Mouse (Mus musculus): ENCODE data around the gene Susd1. TPM values are rescaled to one million over a fixed set of nuclear protein-coding genes. Genes with fewer than 3 reads are reported as not detected.

Gene Susd1
- polyA plus RNA-seq, 1 experiment from 2014 or later, result 8.1 TPM

DNA sequence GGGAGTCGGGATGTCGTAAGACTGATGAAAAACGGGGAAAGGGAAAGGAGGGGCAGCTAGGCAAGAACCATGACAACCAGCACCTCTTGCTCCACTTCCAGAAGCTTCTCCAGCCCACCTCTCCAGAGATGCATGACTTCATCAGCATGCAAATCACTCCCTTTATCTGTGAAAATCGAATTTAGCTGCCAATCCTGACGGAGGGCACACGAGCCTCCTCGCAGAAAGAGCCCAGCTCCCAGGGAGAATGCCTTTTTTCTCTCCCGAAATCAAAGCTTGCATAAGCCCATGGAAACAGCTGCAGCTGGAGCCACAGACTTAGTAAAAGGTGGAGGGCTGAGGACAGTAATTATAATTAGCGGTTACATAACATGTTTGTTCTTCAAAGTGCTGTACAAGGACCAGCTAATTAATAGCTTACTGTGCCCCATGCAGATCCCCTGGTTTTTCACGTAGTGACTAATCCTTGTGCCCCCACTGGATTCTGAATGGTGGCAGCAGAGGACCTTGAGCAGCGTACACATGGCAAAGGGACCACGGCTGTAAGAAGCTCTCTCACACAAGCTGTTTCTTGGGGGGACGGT, 49.9 kb downstream of the Susd1 start:
- H3K9me3 ChIP-seq, result no peaks in the 10 kb centered on the region
- H3K27ac ChIP-seq, result no peak overlapping the region
- H3K27me3 ChIP-seq (ENCODE audit: insufficient read depth, poor library complexity, severe bottlenecking), result no peaks in the 10 kb centered on the region
- H3K4me1 ChIP-seq, result peaks cover 13% of the 10 kb centered on the region
- no peak overlapping the region for H3K4me3 ChIP-seq
- DNase-seq (ENCODE audit: low spot score), result no peak
- 48% methylated on average over 13 of the region's 13 CpGs for WGBS
- peaks cover 5% of the 10 kb centered on the region; the same call in 1 of the 2 replicates for H3K36me3 ChIP-seq

DNA sequence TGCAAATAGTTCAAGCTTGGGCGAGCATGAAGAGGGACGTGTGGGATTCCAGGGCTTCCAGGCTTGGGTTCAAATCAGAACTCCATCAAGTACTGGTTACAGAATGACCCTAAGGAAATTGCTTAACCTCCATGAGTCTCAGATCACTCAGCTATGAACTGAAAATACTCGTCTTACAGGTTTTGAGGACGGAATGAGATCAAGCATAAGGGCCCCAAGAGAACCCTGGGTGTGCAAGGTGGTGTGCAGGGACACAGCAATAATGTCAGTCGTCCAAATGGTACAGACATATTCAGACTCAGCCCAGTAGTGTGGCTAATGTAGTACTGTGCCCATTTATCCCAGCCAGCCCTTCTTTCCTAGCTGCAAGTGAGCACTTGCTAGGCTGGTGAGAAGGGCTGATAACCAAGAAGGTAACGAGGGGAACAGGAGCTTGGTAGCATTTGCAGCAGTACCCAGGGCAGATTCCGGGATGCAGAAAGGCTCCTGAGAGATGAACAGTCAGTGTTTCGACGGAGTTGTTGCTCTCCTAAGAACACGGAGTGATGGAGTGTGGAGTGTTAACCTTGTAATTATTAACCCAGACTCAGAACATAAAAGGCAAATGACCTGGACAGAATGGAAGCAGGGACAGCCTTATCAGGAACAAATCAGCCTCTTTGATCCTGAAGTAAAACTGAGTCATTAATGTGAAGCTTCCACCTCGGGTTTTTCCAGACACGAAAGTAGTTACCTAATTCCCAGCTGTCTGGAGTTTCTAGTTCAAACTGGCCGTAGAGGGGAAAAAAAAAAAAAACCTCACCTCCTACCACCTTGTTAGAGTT, 50.8 kb downstream of the Susd1 start:
- H3K36me3 ChIP-seq, result peaks cover 4% of the 10 kb centered on the region; the same call in 1 of the 2 replicates
- H3K4me3 ChIP-seq, result no peak overlapping the region
- H3K4me1 ChIP-seq, result peaks cover 13% of the 10 kb centered on the region
- 71% methylated on average over 13 of the region's 13 CpGs for WGBS
- no peaks in the 10 kb centered on the region for H3K9me3 ChIP-seq
- no peak for DNase-seq (ENCODE audit: low spot score)
- no peaks in the 10 kb centered on the region for H3K27me3 ChIP-seq (ENCODE audit: insufficient read depth, poor library complexity, severe bottlenecking)
- no peak overlapping the region for H3K27ac ChIP-seq

DNA sequence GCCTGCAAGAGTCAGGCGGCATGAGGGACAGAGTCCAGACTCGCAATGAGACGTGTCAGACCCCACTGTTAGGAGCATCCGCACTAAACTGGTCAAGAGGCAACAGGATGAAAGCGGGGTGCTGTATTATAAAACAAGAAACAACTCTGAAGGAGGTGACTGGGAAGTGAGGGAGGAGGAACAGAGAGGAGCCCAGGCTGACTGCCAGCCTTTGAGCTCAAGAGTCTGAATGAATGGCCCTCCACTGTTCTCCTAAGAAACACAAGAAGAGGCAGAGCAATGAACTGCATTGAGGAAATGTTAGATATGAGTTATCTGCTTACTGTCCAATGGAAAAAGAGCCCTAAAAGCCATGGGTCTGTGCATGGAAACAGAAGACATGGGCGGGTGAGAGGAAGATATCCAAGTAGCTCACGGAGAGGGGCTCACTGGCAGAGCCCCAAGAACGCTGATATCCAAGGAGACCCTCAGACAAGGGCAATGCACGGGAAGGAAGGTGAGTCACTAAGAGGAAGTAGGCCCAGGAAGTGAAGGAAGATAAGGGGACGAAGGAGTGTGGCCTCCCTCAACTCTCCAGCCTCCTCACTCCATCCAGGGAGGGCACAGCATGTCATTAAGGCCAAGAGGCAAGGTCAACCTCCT, 53.1 kb downstream of the Susd1 start:
- Histone ChIP-seq H3K4me1 (peaks cover 19% of the 10 kb centered on the region), H3K4me3 (no peak overlapping the region), H3K9me3 (no peaks in the 10 kb centered on the region), H3K27ac (no peak overlapping the region), H3K36me3 (peaks cover 1% of the 10 kb centered on the region; the same call in 1 of the 2 replicates), H3K27me3 (ENCODE audit: insufficient read depth, poor library complexity, severe bottlenecking) (no peaks in the 10 kb centered on the region)
- 64% methylated on average over 10 of the region's 10 CpGs for WGBS
- DNase-seq (ENCODE audit: low spot score), result no peak

DNA sequence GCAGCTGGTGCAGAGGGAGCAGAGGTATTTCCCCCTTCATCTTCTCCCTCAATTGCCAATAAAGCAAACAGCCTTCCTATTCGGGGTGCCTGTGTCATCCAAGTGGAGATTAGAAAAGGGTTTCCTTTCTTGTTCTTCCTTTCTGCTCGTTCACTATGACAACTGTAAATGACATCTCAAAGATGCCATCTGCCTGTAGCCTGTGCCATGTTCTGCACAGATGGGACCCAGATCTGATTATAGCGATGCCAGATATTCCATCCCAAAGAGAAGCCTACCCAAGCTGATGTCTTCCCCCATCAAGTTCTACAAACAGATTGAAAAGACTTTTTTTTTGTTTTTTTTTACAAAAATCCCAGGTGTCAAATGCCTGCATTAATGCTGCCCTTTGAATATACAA, 54.6 kb downstream of the Susd1 start:
- peaks cover 17% of the 10 kb centered on the region for H3K4me1 ChIP-seq
- H3K27ac ChIP-seq, result no peak overlapping the region
- H3K36me3 ChIP-seq, result 0 out of 2 replicates have a peak, but pooled peaks cover 3% of the 10 kb centered on the region
- 70% methylated on average over 3 of the region's 3 CpGs for WGBS
- no peak overlapping the region for H3K4me3 ChIP-seq
- H3K9me3 ChIP-seq, result no peaks in the 10 kb centered on the region
- H3K27me3 ChIP-seq (ENCODE audit: insufficient read depth, poor library complexity, severe bottlenecking), result no peaks in the 10 kb centered on the region
- no peak for DNase-seq (ENCODE audit: low spot score)

DNA sequence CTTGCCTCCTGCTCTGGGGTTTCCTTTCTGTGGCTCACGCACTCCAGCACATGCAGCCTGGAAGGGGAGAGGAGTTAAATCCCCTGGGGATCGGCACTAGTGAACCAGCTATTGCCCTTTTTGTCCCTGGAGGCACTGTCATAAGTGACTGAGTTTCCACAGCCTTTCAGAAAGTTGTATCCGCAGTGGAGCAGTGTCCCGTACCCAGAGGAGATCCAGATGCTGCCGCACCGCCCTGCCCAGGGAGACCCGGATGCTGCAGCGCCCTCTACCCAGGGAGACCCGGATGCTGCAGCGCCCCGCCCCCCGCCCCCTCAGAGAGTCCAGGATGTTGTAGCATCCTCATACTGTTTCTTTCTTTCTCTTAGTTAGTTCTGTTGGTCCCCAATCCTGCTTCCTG, 56.3 kb downstream of the Susd1 start:
- Histone ChIP-seq H3K9me3 (no peaks in the 10 kb centered on the region), H3K27me3 (ENCODE audit: insufficient read depth, poor library complexity, severe bottlenecking) (no peaks in the 10 kb centered on the region), H3K27ac (peak overlapping the region; percentile 22; the same call in 1 of the 2 replicates), H3K4me1 (peaks cover 16% of the 10 kb centered on the region), H3K4me3 (peak overlapping the region; percentile 18; the same call in 1 of the 2 replicates), H3K36me3 (0 out of 2 replicates have a peak, but pooled peaks cover 3% of the 10 kb centered on the region)
- DNase-seq (ENCODE audit: low spot score), result no peak
- WGBS, result 25% methylated on average over 12 of the region's 12 CpGs

DNA sequence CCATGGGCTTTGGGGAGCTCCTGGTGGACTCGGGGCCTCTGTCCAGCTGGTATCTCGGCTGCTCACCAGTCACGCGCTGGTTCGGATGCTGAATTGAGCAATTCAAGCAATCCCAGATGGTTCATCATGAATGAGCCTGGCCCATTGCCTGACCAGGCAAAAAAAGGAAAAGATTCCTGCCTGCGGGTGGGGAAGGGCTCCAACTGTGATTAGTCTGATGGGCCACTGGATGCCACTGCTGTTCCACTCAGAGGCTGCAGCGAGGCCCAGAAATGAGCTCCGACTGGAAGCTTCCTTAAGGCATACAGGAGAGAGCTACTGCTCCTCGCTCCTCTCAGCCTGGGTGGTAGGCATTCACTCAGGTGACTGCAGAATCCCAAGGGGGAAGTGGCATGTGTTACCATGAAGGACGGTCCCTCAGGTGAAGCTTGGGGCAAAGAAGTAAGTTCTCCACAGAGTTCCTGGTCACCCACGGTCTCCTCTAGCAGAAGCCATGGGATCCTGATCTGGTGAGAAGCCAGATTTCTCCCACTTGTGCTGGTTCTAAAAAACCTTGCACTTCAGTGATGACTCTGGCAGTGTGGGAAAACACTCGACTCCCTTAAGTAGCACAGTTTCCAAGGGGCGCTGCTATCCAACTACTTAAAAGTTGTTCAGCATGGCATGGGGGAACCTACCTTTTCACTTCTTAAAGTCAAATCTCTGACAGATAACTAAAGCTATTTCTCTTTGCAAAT, 57.3 kb downstream of the Susd1 start:
- DNase-seq (ENCODE audit: low spot score), result no peak

DNA sequence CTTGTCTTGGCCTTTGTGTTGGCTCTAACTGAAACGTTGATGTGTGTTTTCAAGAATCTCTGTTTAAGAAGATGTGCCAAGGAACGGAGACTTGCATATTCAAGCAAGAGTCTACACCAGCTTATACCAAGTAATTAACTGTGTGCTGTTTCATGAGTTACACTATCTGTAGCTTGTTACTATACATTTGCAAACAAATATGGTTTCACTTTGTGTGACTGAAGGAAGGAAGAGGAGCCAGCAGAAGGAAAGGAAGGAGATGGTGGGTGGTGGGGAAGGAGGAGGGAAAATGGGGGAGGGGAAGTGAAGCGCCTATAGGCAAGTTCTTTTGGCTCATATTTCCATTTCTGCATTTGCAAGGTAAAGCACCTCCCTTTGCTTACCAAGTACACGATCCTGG, 58.0 kb downstream of the Susd1 start:
- Histone ChIP-seq H3K36me3 (0 out of 2 replicates have a peak, but pooled peaks cover 3% of the 10 kb centered on the region), H3K9me3 (no peaks in the 10 kb centered on the region), H3K4me1 (peaks cover 12% of the 10 kb centered on the region), H3K27me3 (ENCODE audit: insufficient read depth, poor library complexity, severe bottlenecking) (no peaks in the 10 kb centered on the region), H3K4me3 (no peak overlapping the region), H3K27ac (no peak overlapping the region)
- 77% methylated on average over 4 of the region's 4 CpGs for WGBS
- DNase-seq (ENCODE audit: low spot score), result no peak

More for the DNA sequence above, 57.3 kb downstream of the Susd1 start:
- 76% methylated on average over 13 of the region's 13 CpGs for WGBS
- no peaks in the 10 kb centered on the region for H3K9me3 ChIP-seq
- no peak overlapping the region for H3K27ac ChIP-seq
- no peak overlapping the region for H3K4me3 ChIP-seq
- 0 out of 2 replicates have a peak, but pooled peaks cover 3% of the 10 kb centered on the region for H3K36me3 ChIP-seq
- no peaks in the 10 kb centered on the region for H3K27me3 ChIP-seq (ENCODE audit: insufficient read depth, poor library complexity, severe bottlenecking)
- peaks cover 16% of the 10 kb centered on the region for H3K4me1 ChIP-seq

DNA sequence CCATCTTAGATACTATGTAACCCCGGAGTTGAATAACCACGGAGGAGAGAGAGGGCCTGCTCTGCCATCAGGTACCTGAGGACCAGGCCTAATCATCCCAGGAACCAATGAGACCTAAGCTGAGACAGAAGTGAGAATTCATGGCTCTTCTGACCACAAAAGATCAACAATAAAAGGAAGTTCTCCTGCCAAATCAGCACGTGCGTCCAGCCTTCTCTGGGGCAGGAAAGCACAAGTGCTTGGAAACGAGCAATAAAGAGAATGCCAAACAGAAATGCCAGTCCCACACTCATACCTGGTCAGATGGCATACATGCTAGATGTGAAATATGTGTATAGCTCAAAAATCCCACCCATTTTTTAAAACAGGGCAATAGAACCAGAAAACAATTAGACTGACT, 58.6 kb downstream of the Susd1 start:
- H3K36me3 ChIP-seq, result 0 out of 2 replicates have a peak, but pooled peaks cover 3% of the 10 kb centered on the region
- no peak overlapping the region for H3K27ac ChIP-seq
- H3K27me3 ChIP-seq (ENCODE audit: insufficient read depth, poor library complexity, severe bottlenecking), result no peaks in the 10 kb centered on the region
- peaks cover 10% of the 10 kb centered on the region; the same call in 1 of the 2 replicates for H3K4me1 ChIP-seq
- H3K4me3 ChIP-seq, result no peak overlapping the region
- 67% methylated on average over 5 of the region's 5 CpGs for WGBS
- DNase-seq (ENCODE audit: low spot score), result no peak
- no peaks in the 10 kb centered on the region for H3K9me3 ChIP-seq

DNA sequence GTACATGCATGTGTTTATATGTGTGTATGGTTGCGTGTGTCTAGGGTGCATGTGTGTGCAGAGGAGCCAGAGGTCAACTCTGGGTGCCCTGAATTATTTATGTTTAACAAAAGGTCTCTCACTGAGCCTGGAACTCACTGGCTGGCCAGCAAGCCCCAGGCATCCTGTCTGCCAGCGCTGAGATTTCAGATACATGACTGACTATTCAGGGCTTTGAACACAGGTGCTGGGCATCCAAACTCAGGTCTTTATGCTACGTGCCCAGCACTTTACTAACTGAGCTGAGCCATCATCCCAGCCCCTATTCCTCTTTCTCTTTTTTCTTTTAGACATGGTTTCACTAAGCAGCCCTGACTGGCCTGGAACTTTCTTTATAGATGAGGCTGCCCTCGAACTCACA, 59.8 kb downstream of the Susd1 start:
- no peak for DNase-seq (ENCODE audit: low spot score)
- H3K9me3 ChIP-seq, result no peaks in the 10 kb centered on the region
- no peaks in the 10 kb centered on the region for H3K27me3 ChIP-seq (ENCODE audit: insufficient read depth, poor library complexity, severe bottlenecking)
- H3K36me3 ChIP-seq, result 0 out of 2 replicates have a peak, but pooled peaks cover 3% of the 10 kb centered on the region
- H3K27ac ChIP-seq, result no peak overlapping the region
- 93% methylated on average over 4 of the region's 4 CpGs for WGBS
- no peak overlapping the region for H3K4me3 ChIP-seq
- peaks cover 6% of the 10 kb centered on the region; the same call in 1 of the 2 replicates for H3K4me1 ChIP-seq

DNA sequence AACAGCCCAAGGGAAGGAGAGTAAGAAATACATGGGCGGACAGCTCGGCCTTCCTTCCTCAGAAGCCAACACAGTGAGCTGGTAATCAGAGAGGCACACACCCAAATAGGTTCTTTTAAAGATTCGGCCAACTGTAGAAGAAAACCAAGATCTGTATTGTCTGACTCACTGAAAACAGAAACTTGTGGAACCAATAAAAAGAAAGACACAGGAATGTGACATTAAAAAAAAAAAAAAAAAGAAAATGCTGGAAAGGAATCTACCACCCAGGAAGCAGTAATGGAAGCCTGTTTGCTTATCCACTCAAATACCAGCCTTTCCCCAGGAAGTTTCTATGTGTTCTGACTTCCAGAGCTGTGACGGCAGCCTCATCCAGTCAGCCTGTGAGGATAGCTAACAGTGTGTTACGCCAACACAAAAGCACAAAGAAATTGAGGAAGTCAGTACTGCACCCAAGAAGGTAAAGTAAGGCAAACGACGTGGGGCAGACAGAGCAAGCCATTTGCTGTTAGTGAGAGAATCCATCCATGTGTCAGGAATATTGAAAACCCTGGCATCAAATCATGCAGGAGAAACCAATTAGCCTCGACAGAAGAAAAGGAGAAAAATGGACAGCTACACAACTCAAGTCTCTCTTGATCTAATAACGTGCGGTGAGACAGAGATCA, 64.0 kb downstream of the Susd1 start:
- Histone ChIP-seq H3K9me3 (no peaks in the 10 kb centered on the region; the same call in 1 of the 2 replicates), H3K4me1 (peaks cover 10% of the 10 kb centered on the region), H3K4me3 (no peak overlapping the region), H3K27ac (no peak overlapping the region), H3K27me3 (ENCODE audit: insufficient read depth, poor library complexity, severe bottlenecking) (no peaks in the 10 kb centered on the region), H3K36me3 (peaks cover 10% of the 10 kb centered on the region)
- no peak for DNase-seq (ENCODE audit: low spot score)
- WGBS, result 74% methylated on average over 10 of the region's 10 CpGs

DNA sequence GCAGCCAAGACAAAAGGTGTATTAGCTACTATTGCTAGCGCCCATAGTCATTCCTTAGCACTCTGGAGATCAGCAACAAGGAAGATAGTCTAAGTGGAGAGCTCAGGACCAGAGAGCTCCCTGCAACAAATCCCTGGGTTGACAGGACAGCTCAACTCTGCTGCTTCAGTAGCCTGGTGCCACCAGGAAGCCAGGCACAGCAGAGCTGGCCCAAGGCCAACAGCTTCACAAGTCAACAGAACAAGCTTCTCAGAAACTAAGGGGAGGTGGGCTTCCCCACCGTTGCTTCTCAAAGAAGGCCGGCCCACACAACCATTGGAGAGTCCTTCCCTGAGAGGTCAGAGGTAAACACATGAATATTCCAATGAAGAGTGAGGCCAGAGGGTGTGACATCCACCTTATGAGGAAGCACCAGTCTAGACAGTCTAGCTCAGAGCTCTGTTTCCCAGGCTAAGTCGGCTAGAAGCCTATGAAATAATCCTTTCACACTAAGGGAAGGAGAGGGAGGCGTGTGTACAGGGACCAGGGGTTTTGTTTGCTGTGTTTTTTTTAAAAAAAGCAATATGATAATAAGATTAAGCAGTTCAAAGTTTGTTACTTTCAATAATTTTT, 65.8 kb downstream of the Susd1 start:
- H3K9me3 ChIP-seq, result no peaks in the 10 kb centered on the region; the same call in 1 of the 2 replicates
- WGBS, result 58% methylated on average over 5 of the region's 5 CpGs
- 0 out of 2 replicates have a peak overlapping the region, but pooled peaks have one; percentile 36 for H3K27ac ChIP-seq
- peaks cover 8% of the 10 kb centered on the region for H3K36me3 ChIP-seq
- H3K4me1 ChIP-seq, result peaks cover 18% of the 10 kb centered on the region
- no peaks in the 10 kb centered on the region for H3K27me3 ChIP-seq (ENCODE audit: insufficient read depth, poor library complexity, severe bottlenecking)
- no peak for DNase-seq (ENCODE audit: low spot score)
- no peak overlapping the region for H3K4me3 ChIP-seq
